Mouse (Mus musculus): ENCODE results near the gene Kcnh2.
A peak's percentile ranks its signal among the peaks of the same experiment; 100 is the strongest.

The Kcnh2 gene

GRCm38 (mm10) chr5:24319776-24320466 is 31.5 kb downstream of the Kcnh2 start:
- no peak for DNase-seq (ENCODE audit: low spot score)

GRCm38 (mm10) chr5:24309223-24309622 is 42.2 kb downstream of the Kcnh2 start:
- DNase-seq (ENCODE audit: low spot score) = no peak

- DNase-seq (ENCODE audit: low spot score) = no peak
These were observed 42.8 kb downstream of the Kcnh2 start for GRCm38 (mm10) chr5:24308621-24309020.

- DNase-seq (ENCODE audit: low spot score) = no peak
These were observed 44.2 kb downstream of the Kcnh2 start for GRCm38 (mm10) chr5:24307118-24307777.

GRCm38 (mm10) chr5:24303199-24303598 is 48.2 kb downstream of the Kcnh2 start:
- no peak for DNase-seq (ENCODE audit: low spot score)

- DNase-seq (ENCODE audit: low spot score) = peak; percentile 31
These were observed 51.4 kb downstream of the Kcnh2 start for GRCm38 (mm10) chr5:24299845-24300589.

- no peak for DNase-seq (ENCODE audit: low spot score)
These were observed 59.5 kb downstream of the Kcnh2 start for GRCm38 (mm10) chr5:24291954-24292353.

- no peak for DNase-seq (ENCODE audit: low spot score)
These were observed 65.0 kb downstream of the Kcnh2 start for GRCm38 (mm10) chr5:24286221-24286970.

- no peak for DNase-seq (ENCODE audit: low spot score)
These were observed 67.3 kb downstream of the Kcnh2 start for GRCm38 (mm10) chr5:24284145-24284544.

GRCm38 (mm10) chr5:24283181-24283580 is 68.2 kb downstream of the Kcnh2 start:
- DNase-seq (ENCODE audit: low spot score) = no peak

- no peak for DNase-seq (ENCODE audit: low spot score)
These were observed 70.9 kb downstream of the Kcnh2 start for GRCm38 (mm10) chr5:24280523-24280922.

GRCm38 (mm10) chr5:24279527-24279926 is 71.9 kb downstream of the Kcnh2 start:
- no peak for DNase-seq (ENCODE audit: low spot score)

- DNase-seq (ENCODE audit: low spot score) = no peak
These were observed 73.2 kb downstream of the Kcnh2 start for GRCm38 (mm10) chr5:24278206-24278605.

GRCm38 (mm10) chr5:24273683-24274621 is 77.5 kb downstream of the Kcnh2 start:
- DNase-seq (ENCODE audit: low spot score) = no peak

- DNase-seq (ENCODE audit: low spot score) = no peak
These were observed 80.5 kb downstream of the Kcnh2 start for GRCm38 (mm10) chr5:24270941-24271340.
